Mouse (Mus musculus) small intestine, adult 2 months (tissue): ENCODE data around the gene Cyfip2. TPM values are rescaled to one million over a fixed set of nuclear protein-coding genes. Genes with fewer than 3 reads are reported as not detected.

Source experiments
- H3K27ac ChIP-seq: fragments of 200-500 bp; 2 replicates; pipeline ENCODE4 v1.5.1; 2012; ENCODE audit warnings: low read depth, low read length, control low read depth, inconsistent platforms; ENCODE audit not compliant: insufficient read depth
- H3K27me3 ChIP-seq: fragments of 200-500 bp; 2 replicates; pipeline ENCODE4 v1.6.1; 2012; ENCODE audit warnings: mild to moderate bottlenecking, moderate library complexity, low read length, inconsistent platforms; ENCODE audit not compliant: control insufficient read depth, insufficient read depth
- H3K36me3 ChIP-seq: fragments of 200-500 bp; 2 replicates; pipeline ENCODE4 v1.6.1; 2012; ENCODE audit warnings: mild to moderate bottlenecking, low read length, control low read depth, inconsistent platforms; ENCODE audit not compliant: control insufficient read depth, insufficient read depth
- H3K4me1 ChIP-seq: fragments of 200-500 bp; 2 replicates; pipeline ENCODE4 v1.6.1; 2012; ENCODE audit warnings: low read length, inconsistent platforms, mixed read lengths; ENCODE audit not compliant: control insufficient read depth, insufficient read depth, insufficient read length
- H3K4me3 ChIP-seq: fragments of 200-500 bp; 2 replicates; pipeline ENCODE4 v1.5.1; 2012; ENCODE audit warnings: low read depth, mild to moderate bottlenecking, control low read depth, inconsistent platforms, low read length, moderate library complexity
- CTCF ChIP-seq: fragments of 200-500 bp; IDR thresholded peaks from 2 replicates; pipeline ENCODE4 v1.5.1; 2012; ENCODE audit warnings: low read depth, mild to moderate bottlenecking, control low read depth, inconsistent platforms, low read length, moderate library complexity, mixed read lengths; ENCODE audit not compliant: insufficient replicate concordance, insufficient read length; ENCODE audit errors: extremely low read depth
- POLR2A ChIP-seq: fragments of 200-500 bp; IDR thresholded peaks from 2 replicates; pipeline ENCODE4 v1.6.1; 2012; ENCODE audit warnings: low read depth, mild to moderate bottlenecking, control low read depth, inconsistent platforms, low read length, moderate library complexity
- WGBS: fragments of 180-500 bp; shearing (Covaris S2); methylation state at CpG from one replicate; pipeline ENCODE4 v1.1.7; 2018; 5-methylcytosine and 5-hydroxymethylcytosine counted together
- polyA plus RNA-seq: library from polyadenylated mRNA; depleted of rRNA; stranded (reverse); fragments of >200 nt; gene quantifications from 2 replicates; pipeline ENCODE4 v1.2.3, GENCODE M21; 2012

Cyfip2 gene
- polyA plus RNA-seq, 1 experiment = 3.8 TPM

- WGBS = 13% methylated on average over 14 of the region's 14 CpGs
- peaks cover 15% of the 10 kb centered on the region for H3K27me3 ChIP-seq
- H3K4me3 ChIP-seq = peak overlapping the region; percentile 80
- no peak for TF ChIP-seq POLR2A
- TF ChIP-seq CTCF = no peak
- peaks cover 6% of the 10 kb centered on the region; the same call in 1 of the 2 replicates for H3K4me1 ChIP-seq
- H3K27ac ChIP-seq = peak overlapping the region; percentile 47
- no peaks in the 10 kb centered on the region for H3K36me3 ChIP-seq
Measured at GRCm38 (mm10) chr11:46311181-46311702, 1.4 kb downstream of the Cyfip2 start.

GRCm38 (mm10) chr11:46310647-46311063, 2.0 kb downstream of the Cyfip2 start:
- Histone ChIP-seq H3K27ac (no peak overlapping the region), H3K4me3 (peak overlapping the region; percentile 80), H3K4me1 (peaks cover 6% of the 10 kb centered on the region; the same call in 1 of the 2 replicates), H3K36me3 (no peaks in the 10 kb centered on the region), H3K27me3 (peaks cover 15% of the 10 kb centered on the region)
- no peak for TF ChIP-seq CTCF
- no peak for TF ChIP-seq POLR2A
- WGBS = 68% methylated on average over 5 of the region's 5 CpGs

- 78% methylated on average over 10 of the region's 10 CpGs for WGBS
- 0 out of 2 replicates have a peak overlapping the region, but pooled peaks have one; percentile 5 for H3K27ac ChIP-seq
- TF ChIP-seq CTCF (no peak), POLR2A (no peak)
Measured at GRCm38 (mm10) chr11:46309808-46310555, 2.7 kb downstream of the Cyfip2 start.

GRCm38 (mm10) chr11:46309111-46309741, 3.4 kb downstream of the Cyfip2 start:
- Histone ChIP-seq H3K36me3 (no peaks in the 10 kb centered on the region), H3K27ac (0 out of 2 replicates have a peak overlapping the region, but pooled peaks have one; percentile 5), H3K27me3 (peaks cover 15% of the 10 kb centered on the region), H3K4me3 (peak overlapping the region; percentile 31), H3K4me1 (peaks cover 8% of the 10 kb centered on the region; the same call in 1 of the 2 replicates)
- TF ChIP-seq POLR2A (no peak), CTCF (no peak)
- 76% methylated on average over 20 of the region's 20 CpGs for WGBS

More at GRCm38 (mm10) chr11:46309808-46310555, 2.7 kb downstream of the Cyfip2 start:
- H3K4me1 ChIP-seq = peaks cover 6% of the 10 kb centered on the region; the same call in 1 of the 2 replicates
- H3K36me3 ChIP-seq = no peaks in the 10 kb centered on the region
- H3K27me3 ChIP-seq = peaks cover 15% of the 10 kb centered on the region
- H3K4me3 ChIP-seq = peak overlapping the region; percentile 15

- WGBS = 74% methylated on average over 11 of the region's 11 CpGs
- peaks cover 15% of the 10 kb centered on the region for H3K27me3 ChIP-seq
- peaks cover 8% of the 10 kb centered on the region; the same call in 1 of the 2 replicates for H3K4me1 ChIP-seq
- H3K4me3 ChIP-seq = peak overlapping the region; percentile 31; the same call in 1 of the 2 replicates
- TF ChIP-seq POLR2A (no peak), CTCF (no peak)
- peak overlapping the region; percentile 70; the same call in 1 of the 2 replicates for H3K27ac ChIP-seq
- no peaks in the 10 kb centered on the region for H3K36me3 ChIP-seq
Measured at GRCm38 (mm10) chr11:46308271-46308974, 4.2 kb downstream of the Cyfip2 start.

- peak overlapping the region; percentile 70; the same call in 1 of the 2 replicates for H3K27ac ChIP-seq
- WGBS = 70% methylated on average over 7 of the region's 7 CpGs
- peaks cover 8% of the 10 kb centered on the region; the same call in 1 of the 2 replicates for H3K4me1 ChIP-seq
- H3K27me3 ChIP-seq = peaks cover 15% of the 10 kb centered on the region
- H3K36me3 ChIP-seq = no peaks in the 10 kb centered on the region
- no peak overlapping the region for H3K4me3 ChIP-seq
- TF ChIP-seq CTCF (no peak), POLR2A (no peak)
Measured at GRCm38 (mm10) chr11:46307768-46308167, 4.9 kb downstream of the Cyfip2 start.
